Mouse (Mus musculus) lung, adult 18-20 months (tissue): ENCODE data around the gene Gm17304.

ENCODE experiments used
- DNase-seq, 2 experiments: peaks; one replicate each; pipeline ENCODE4 v3.0.0; 2022; ENCODE audit warnings: mixed read lengths in 2 of 2

The Gm17304 gene

GRCm38 (mm10) chr5:106628369-106629149 lies 19.7 kb downstream of the Gm17304 start:
- DNase-seq = no peak

- DNase-seq = peak in 1 of 2 experiments; percentile 16
Observed at GRCm38 (mm10) chr5:106636423-106636946, 27.6 kb downstream of the Gm17304 start.

GRCm38 (mm10) chr5:106639627-106640026 lies 30.7 kb downstream of the Gm17304 start:
- no peak for DNase-seq

- no peak for DNase-seq
Observed at GRCm38 (mm10) chr5:106640235-106640809, 31.4 kb downstream of the Gm17304 start.

GRCm38 (mm10) chr5:106641876-106642275 lies 33.0 kb downstream of the Gm17304 start:
- DNase-seq = no peak

GRCm38 (mm10) chr5:106643434-106643833 lies 34.5 kb downstream of the Gm17304 start:
- DNase-seq = no peak

- DNase-seq = no peak
Observed at GRCm38 (mm10) chr5:106649441-106649840, 40.5 kb downstream of the Gm17304 start.

GRCm38 (mm10) chr5:106649995-106650394 lies 41.1 kb downstream of the Gm17304 start:
- no peak for DNase-seq

- DNase-seq = peak in 1 of 2 experiments; percentile 23
Observed at GRCm38 (mm10) chr5:106652220-106652753, 43.4 kb downstream of the Gm17304 start.

GRCm38 (mm10) chr5:106652790-106653328 lies 44.0 kb downstream of the Gm17304 start:
- DNase-seq = no peak
